Mouse (Mus musculus) megakaryocyte, embryonic 14.5 days (primary cell): ENCODE measurements at regions not wholly inside any gene's neighbourhood (a gene's known extent, or its start where the extent isn't known, plus 50 kb on each side); places are given as distances from the start of the nearest gene placed in this dataset.
"Not testable (repeated sequence)": the region's sequence is repeated elsewhere in the genome, so short reads cannot be mapped to it uniquely, and the experiment has no call there.

Source experiments
- H3K27me3 ChIP-seq: replicated peaks from 2 replicates; pipeline ENCODE3; 2012; ENCODE audit warnings: inconsistent platforms
- H3K36me3 ChIP-seq: replicated peaks from 2 replicates; pipeline ENCODE3; 2012; ENCODE audit warnings: low read length, inconsistent platforms, mixed read lengths
- H3K4me1 ChIP-seq: 2 replicates; pipeline ENCODE4 v1.6.1; 2012; ENCODE audit warnings: inconsistent platforms
- H3K4me3 ChIP-seq: replicated peaks from 2 replicates; pipeline ENCODE3; 2012; ENCODE audit warnings: moderate library complexity, mild to moderate bottlenecking, inconsistent platforms
- H3K9me3 ChIP-seq: 2 replicates; pipeline ENCODE4 v1.6.1; 2012; ENCODE audit warnings: inconsistent platforms
- FLI1 ChIP-seq: IDR thresholded peaks from 2 replicates; pipeline ENCODE4 v1.6.1; 2012; ENCODE audit warnings: low read length, inconsistent platforms, mixed read lengths
- GATA1 ChIP-seq: IDR thresholded peaks from 3 replicates; pipeline ENCODE4 v1.6.1; 2012; ENCODE audit warnings: mixed read lengths, low read length, inconsistent platforms, borderline replicate concordance

DNA sequence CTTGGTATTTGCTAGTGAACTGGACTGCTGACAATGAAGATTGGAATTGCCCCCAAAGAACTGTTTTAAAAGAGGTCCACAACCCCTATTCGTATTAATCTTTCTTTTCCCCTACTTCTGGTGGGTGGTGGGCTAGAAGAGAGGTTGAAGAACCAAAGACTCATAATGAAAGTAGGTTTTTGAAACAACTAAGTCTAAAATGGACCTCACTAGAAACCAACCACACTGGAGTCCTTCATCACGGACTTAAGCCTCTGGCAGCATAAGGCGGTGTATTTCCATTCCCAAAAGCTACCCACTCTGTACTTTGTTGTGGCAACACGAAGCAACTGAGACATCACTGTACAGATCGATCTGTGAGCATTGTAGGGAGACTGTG, 251.1 kb downstream of the Diras2 start:
- peaks cover 21% of the 10 kb centered on the region for H3K9me3 ChIP-seq
- TF ChIP-seq GATA1 (no peak), FLI1 (no peak)

DNA sequence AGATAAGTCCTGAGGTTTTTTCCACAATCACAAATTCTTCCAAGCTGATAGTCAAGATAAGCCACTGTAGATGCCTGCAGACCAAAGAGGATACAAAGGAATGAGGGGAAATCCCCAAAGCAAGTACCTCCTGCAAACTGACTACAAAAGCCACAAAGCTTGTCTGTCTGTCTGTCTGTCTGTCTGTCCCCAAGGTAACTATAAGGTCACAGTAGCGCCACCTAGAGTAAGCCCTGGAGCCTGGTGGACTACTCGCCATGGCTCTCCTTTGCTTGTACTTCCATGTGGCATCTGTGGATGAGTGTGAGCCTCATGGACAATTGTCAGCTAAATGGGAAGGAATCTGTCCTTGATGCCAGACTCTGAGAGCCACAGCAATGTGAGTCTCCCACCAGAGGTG, 249.8 kb downstream of the Diras2 start:
- TF ChIP-seq FLI1 = no peak
- no peak for TF ChIP-seq GATA1
- no peak overlapping the region for H3K4me3 ChIP-seq
- peaks cover 17% of the 10 kb centered on the region for H3K27me3 ChIP-seq
- peaks cover 84% of the 10 kb centered on the region for H3K4me1 ChIP-seq
- peaks cover 25% of the 10 kb centered on the region for H3K9me3 ChIP-seq
- H3K36me3 ChIP-seq = peaks cover 2% of the 10 kb centered on the region

More for the DNA sequence above, 251.1 kb downstream of the Diras2 start:
- H3K4me3 ChIP-seq = no peak overlapping the region
- peaks cover 2% of the 10 kb centered on the region for H3K36me3 ChIP-seq
- peaks cover 18% of the 10 kb centered on the region for H3K27me3 ChIP-seq
- peaks cover 90% of the 10 kb centered on the region for H3K4me1 ChIP-seq

DNA sequence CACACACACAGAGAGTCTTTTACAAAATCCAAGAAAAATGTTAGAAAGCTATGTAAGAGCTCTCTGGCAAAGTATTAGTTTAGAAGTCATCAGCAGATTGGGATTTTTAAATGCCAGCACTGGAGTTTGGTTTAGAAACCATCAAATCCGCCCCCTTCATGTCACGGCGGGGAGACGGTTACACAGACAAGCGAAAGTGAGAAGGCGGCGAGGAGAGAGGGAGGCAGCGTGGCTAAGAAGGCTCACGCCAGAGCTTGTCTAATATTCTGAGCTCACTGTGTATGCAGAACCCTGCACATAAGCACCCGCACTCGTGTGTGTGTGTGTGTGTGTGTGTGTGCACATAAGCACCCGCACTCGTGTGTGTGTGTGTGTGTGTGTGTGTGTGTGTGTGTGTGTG, 248.6 kb downstream of the Diras2 start:
- Histone ChIP-seq H3K4me3 (no peak overlapping the region), H3K4me1 (peaks cover 75% of the 10 kb centered on the region), H3K27me3 (peaks cover 17% of the 10 kb centered on the region), H3K9me3 (peaks cover 25% of the 10 kb centered on the region), H3K36me3 (peaks cover 2% of the 10 kb centered on the region)
- no peak for TF ChIP-seq GATA1
- TF ChIP-seq FLI1 = no peak

DNA sequence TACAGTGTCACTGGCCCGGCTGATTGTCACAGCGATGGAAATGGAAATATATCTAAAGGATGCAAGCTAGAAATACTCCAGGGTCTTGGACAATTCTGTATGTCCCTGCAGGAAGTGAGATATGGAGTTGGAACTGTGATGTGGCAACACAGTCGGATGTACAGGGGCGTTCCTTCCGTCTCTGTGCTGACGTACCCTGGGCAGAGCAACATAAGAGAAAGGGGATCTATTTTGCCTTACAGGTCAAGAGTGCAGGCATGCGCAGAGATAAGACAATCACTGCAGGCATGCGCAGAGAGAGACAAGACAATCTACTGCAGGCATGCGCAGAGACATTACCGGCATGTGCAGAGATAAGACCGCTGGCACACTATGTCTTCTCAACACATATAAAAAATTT, 247.6 kb downstream of the Diras2 start:
- no peaks in the 10 kb centered on the region for H3K36me3 ChIP-seq
- peaks cover 20% of the 10 kb centered on the region for H3K9me3 ChIP-seq
- TF ChIP-seq FLI1 (peak; percentile 67), GATA1 (peak; percentile 85; the same call in 2 of the 3 replicates)
- H3K4me3 ChIP-seq = peak overlapping the region; percentile 78
- peaks cover 70% of the 10 kb centered on the region for H3K4me1 ChIP-seq
- peaks cover 18% of the 10 kb centered on the region for H3K27me3 ChIP-seq

DNA sequence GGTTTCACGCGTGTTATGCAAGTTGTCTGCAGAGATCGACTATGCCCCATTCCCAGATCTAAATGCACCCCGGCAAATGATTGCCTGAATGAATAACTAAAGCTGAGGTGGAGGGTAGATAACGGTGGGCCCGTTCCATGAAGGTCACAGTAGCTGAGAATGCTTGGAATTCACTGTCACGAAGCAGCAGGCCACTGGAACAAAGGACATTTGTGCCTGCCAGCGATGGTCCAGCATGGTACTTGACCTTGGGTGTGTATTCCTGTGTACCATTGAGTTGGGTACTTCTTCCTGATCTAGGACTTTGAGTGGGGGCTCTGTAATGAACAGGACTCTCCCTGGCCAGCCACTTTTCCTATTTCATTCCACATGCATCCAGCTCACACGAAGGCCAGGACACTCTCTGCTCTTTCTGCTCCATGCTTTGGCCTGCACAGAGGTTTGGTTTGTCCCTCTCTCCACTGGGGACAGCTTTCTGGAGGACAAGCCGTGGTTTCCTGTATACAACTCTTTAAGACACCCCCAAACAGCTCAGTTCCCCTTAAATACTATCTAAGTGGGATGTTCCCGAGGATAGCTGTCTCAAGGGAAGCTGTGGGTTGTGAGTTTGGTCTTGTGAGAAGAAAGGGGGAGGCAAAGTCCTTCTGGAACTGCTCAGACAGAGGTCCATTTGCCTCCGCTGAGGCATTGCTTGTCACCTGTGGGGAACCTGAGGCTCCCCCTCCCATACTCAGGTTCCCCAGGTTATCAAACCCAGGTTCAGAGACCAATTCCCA, 246.9 kb downstream of the Diras2 start:
- Histone ChIP-seq H3K27me3 (peaks cover 20% of the 10 kb centered on the region), H3K4me3 (peak overlapping the region; percentile 69), H3K36me3 (no peaks in the 10 kb centered on the region), H3K4me1 (peaks cover 65% of the 10 kb centered on the region), H3K9me3 (peaks cover 19% of the 10 kb centered on the region)
- TF ChIP-seq FLI1 = no peak
- TF ChIP-seq GATA1 = no peak

DNA sequence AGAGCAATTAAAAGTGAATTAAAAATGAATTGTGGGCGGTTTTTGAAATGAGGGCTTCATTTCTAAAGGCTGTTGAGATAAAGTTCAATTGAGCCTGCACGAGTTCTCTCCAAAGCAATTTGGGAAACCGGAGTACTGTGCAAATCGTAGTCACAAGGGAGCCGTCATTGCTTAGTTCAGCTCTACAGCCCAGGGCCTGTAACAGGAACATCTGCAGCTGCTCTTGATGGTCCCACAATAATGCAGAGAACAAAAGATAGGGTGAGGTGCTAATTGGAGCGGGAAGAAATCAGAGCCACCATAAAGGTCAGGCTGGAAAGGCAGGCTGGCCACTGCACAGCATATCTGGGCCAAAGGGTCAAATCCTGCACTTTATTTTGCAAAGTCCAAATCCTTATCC, 242.7 kb downstream of the Diras2 start:
- TF ChIP-seq GATA1 = no peak
- TF ChIP-seq FLI1 = no peak
- H3K27me3 ChIP-seq = peaks cover 9% of the 10 kb centered on the region
- peaks cover 6% of the 10 kb centered on the region; the same call in 1 of the 2 replicates for H3K9me3 ChIP-seq
- no peaks in the 10 kb centered on the region for H3K36me3 ChIP-seq
- peaks cover 26% of the 10 kb centered on the region for H3K4me1 ChIP-seq
- H3K4me3 ChIP-seq = no peak overlapping the region

DNA sequence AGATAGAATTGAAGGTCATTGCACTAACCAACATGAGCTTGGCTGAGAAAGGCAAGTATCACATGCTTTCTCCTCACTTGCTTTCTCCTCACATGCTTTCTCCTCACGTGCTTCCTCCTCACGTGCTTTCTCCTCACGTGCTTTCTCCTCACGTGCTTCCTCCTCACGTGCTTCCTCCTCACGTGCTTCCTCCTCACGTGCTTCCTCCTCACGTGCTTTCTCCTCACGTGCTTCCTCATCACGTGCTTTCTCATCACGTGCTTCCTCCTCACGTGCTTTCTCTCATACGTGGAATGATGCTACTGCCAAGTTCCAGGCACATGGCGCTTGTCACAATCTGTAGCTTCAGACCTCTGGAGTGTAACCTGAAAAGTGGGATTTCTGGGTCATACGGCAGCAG, 235.2 kb downstream of the Diras2 start:
- TF ChIP-seq GATA1 (no peak), FLI1 (no peak)
- Histone ChIP-seq H3K27me3 (peaks cover 7% of the 10 kb centered on the region), H3K36me3 (no peaks in the 10 kb centered on the region), H3K9me3 (no peaks in the 10 kb centered on the region), H3K4me1 (peaks cover 14% of the 10 kb centered on the region; the same call in 1 of the 2 replicates), H3K4me3 (no peak overlapping the region)

DNA sequence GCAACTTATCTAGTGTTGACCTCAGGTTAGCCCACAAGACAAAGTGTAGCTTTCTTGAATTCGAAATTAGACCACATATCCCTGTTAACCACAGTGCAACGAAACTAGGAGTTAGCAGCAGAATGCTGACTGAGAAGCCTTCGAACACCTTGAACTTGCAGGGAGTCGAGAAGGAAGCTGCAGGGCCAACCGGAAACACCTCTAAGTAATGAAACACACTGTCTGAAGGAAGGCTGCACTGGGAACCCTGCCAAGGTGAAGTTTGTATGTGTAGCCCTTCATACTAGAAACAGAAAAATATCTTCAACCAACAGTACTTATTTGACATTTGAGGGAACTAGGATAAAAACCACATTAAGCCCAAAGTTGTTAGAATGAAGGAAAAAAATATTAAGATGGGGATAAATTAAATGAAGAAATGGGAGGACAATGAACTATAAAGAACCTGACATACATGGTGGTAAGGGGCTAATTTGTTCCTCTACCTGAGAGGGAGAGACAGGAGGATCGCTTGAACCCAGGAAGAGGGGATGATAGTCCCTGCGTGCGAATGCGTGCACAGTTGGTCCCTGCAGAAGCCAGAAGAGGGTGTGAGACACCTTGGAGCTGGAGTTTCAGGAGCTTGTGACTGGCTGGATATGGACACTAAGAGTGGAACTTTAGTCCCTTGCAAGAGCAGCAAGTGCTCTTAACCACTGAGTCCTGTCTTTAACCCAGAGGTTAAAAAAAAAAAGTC, 234.4 kb downstream of the Diras2 start:
- Histone ChIP-seq H3K36me3 (no peaks in the 10 kb centered on the region), H3K9me3 (peaks cover 7% of the 10 kb centered on the region), H3K4me3 (no peak overlapping the region), H3K4me1 (peaks cover 14% of the 10 kb centered on the region; the same call in 1 of the 2 replicates), H3K27me3 (peaks cover 7% of the 10 kb centered on the region)
- TF ChIP-seq GATA1 (no peak), FLI1 (no peak)

DNA sequence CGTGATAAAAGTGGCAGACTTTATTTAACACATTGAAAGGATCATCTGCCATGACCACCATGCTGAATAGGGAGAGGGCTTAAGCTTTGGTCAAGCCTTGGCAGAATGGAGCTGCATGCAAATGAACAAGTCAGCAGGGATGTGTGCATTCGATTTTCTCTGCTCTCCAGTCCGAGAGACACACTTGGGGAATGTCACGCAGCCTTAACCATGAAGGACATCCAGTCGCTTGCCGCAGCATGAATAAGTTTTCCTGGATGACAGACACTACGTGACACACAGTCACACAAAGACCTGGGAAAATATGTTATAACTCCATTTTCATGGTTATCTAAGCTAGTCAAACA, 233.8 kb downstream of the Diras2 start:
- no peak overlapping the region for H3K4me3 ChIP-seq
- TF ChIP-seq FLI1 (no peak), GATA1 (no peak)
- no peaks in the 10 kb centered on the region for H3K36me3 ChIP-seq
- H3K9me3 ChIP-seq = peaks cover 7% of the 10 kb centered on the region
- peaks cover 7% of the 10 kb centered on the region for H3K27me3 ChIP-seq
- peaks cover 14% of the 10 kb centered on the region; the same call in 1 of the 2 replicates for H3K4me1 ChIP-seq

DNA sequence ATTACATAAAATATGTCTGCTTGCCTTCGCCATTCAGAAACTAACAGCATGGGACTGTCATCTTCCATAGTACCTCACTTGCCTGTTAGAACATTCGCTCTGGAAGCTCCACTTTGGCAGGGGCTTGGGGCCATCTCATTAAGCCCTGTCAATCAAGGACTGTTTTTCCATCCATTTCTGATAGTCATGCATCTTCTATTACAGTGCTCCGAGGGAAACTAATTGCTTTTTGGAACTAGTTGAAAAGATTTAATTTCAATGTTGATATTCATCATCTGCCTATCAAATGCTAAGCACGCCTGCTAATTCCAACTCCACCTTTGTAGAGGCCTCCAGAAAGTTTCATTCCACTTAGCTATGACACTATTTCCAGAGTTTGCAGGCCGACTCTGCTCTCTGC, 232.7 kb downstream of the Diras2 start:
- Histone ChIP-seq H3K27me3 (peaks cover 7% of the 10 kb centered on the region), H3K4me3 (no peak overlapping the region), H3K36me3 (no peaks in the 10 kb centered on the region), H3K4me1 (peaks cover 14% of the 10 kb centered on the region; the same call in 1 of the 2 replicates), H3K9me3 (peaks cover 14% of the 10 kb centered on the region)
- TF ChIP-seq FLI1 (no peak), GATA1 (no peak)

DNA sequence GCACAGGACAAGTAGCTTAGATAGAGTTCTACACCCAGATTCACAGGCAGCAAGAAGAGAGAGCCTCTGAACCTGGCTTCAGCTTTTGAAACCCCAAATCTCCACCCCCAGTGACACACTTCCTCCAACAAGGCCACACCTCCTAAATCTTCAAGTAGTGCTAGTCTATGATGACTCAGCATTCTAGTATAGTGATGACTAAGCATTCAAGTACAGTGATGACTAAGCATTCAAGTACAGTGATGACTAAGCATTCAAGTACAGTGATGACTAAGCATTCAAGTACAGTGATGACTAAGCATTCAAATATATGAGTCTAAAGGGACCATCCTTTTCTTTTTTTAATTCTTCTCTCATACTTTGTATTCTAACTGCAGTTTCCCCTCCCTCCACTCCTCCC, 225.8 kb downstream of the Diras2 start:
- H3K4me3 ChIP-seq, H3K27me3 ChIP-seq, H3K36me3 ChIP-seq: not testable (repeated sequence)
- Histone ChIP-seq H3K4me1 (peaks cover 13% of the 10 kb centered on the region), H3K9me3 (peaks cover 46% of the 10 kb centered on the region)
